Mouse (Mus musculus) gastrocnemius, postnatal 4 days (tissue): ENCODE data around the gene Idh1. TPM values are rescaled to one million over a fixed set of nuclear protein-coding genes. Genes with fewer than 3 reads are reported as not detected.
A peak's percentile ranks its signal among the peaks of the same experiment; 100 is the strongest.

Experiments used
- DNase-seq, 2 experiments: peaks; one replicate each; pipeline ENCODE4 v3.0.0; 2021 to 2022; ENCODE audit warnings: low spot score in 2 of 2, mixed read lengths in 2 of 2
- total RNA-seq, 2 experiments: library from RNA; stranded (reverse); gene quantifications; 2 replicates each; pipeline ENCODE4 v1.2.3; 2021

Gene Idh1
- total RNA-seq, 2 experiments from 2014 or later = 58.4 to 60.6 TPM

DNA sequence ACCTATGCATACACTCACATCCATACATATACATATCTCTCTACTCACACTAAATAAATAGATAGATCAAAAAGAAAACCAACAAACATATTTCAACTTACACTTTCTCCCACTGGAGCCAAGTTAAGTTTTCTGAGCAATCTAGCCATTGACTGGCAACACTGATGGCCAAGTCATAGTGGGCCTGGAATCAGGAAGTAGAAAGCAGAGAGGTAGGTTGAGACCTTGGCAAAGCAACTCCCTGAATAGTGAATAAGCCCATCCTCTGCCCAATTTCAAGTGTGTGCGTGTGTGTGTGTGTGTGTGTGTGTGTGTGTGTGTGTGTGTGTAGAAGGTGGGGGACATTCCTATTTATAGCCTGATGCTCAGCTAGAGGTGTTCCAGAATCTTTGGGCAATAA lies 66.9 kb downstream of the Idh1 start, which contains the start of gene Gm28845:
TSS of gene Gm28845 (minus strand) at position 121 of the 400 bp plus-strand sequence.
- no peak for DNase-seq

GRCm38 (mm10) chr1:65118150-65118913 lies 68.0 kb downstream of the Idh1 start:
- no peak for DNase-seq

GRCm38 (mm10) chr1:65113536-65114172 lies 72.6 kb downstream of the Idh1 start:
- DNase-seq = no peak

DNA sequence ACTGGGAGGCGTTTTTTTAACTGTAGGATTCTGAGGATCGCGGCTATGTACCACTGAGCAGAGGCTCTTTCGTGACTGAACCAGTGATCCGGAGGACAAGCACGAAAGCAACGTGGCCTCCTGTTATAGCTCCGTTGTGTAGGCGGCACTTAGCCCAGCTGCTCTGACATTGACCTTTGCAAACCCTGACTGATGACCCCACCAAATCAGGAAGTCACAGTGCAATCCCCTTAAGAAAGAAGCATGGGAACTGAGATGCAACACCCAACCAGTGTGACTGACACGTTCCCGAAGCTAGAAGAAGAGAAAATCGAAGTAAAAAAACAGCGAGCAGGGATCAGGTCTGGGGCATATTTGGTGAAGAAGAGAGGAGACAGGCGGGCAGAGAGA lies 73.5 kb downstream of the Idh1 start:
- no peak for DNase-seq

DNA sequence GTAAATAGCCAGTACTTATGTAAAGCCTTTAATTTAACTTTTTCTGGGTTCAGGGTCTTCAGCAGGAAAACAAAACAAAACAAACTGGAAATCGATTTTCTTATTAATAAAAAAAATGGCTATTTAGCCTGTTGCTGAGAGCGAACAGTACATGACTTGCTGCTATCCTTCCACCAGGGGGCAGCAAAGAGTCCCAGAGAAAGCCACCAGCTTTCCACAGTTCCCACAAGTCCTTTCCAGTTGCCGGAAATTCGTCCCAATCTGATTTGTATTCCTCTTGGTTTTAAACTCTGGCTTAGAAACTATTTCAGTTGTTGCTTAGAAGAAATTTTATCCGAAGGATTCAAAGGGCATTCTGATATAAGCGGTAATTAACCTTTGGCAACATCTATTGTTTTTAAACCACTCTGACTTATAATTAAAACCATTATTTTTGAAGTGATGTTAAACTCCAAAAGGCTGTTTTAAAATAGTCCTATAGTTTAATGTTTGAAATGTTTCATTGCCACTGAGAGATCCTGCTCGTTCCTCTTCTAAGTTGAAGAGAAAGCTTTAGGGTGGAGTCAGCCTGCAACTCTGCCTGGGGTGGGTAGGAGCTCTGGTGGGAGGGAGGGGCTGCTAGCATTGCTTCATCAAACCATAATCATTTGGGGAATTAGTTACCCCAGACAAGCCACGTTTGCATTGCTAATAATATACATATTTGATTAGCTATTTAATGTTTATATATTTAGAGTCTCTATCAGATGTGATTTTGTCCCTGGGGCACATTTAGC lies 74.1 kb downstream of the Idh1 start:
- DNase-seq = peak; percentile 51 to 71

DNA sequence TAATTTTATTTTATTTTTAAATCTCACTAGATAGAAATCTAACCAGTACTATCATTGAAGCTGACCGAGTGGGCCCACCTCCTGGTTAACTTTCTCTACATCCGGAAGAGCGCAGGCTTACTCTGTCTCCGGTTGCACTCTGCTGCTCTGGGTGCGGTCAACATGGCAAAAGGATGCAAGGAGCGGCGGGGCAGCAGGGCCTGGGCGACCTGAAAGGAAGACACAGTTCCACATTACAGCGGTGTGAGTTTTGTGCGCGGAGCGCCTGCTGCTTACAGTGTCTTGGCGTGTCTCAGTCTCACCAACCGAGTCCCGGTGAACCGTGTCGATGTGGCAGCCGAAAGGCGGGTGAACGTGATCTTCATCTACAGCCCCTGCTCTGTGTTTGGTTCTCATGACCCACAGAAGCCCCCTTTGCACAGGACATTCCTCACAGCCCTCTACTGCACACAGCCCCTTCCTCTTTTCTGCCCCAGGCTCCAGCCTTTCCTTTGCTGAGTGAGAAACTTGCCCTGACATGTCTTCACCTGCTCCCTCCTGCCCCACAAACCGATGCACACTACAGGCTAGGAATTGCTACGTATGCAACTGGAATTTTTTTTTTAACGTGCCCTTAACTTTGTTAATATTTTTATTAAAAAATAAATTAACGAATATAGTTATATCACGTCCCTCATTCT lies 76.4 kb downstream of the Idh1 start:
- DNase-seq = no peak

- no peak for DNase-seq
These were observed 77.1 kb downstream of the Idh1 start for GRCm38 (mm10) chr1:65109196-65109595.

Other genes with a start within 250 kb of the Idh1 start
- gene Plekhm3, start 229.7 kb downstream of the Idh1 start, total RNA-seq = 1 to 10 TPM; 6.5 to 7.0 TPM
- gene Akr1cl, start 153.7 kb downstream of the Idh1 start, total RNA-seq = not detected
- not detected for gene Cryge, start 135.4 kb downstream of the Idh1 start, total RNA-seq
- not detected for gene Crygd, start 123.0 kb downstream of the Idh1 start, total RNA-seq
- not detected for gene Crygc, start 112.8 kb downstream of the Idh1 start, total RNA-seq
- gene Crygb, start 104.2 kb downstream of the Idh1 start, total RNA-seq = not detected
- gene Cryga, start 83.1 kb downstream of the Idh1 start, total RNA-seq = not detected
- not detected for gene Gm28845, start 66.9 kb downstream of the Idh1 start, total RNA-seq
- gene D630023F18Rik, start 63.3 kb downstream of the Idh1 start, total RNA-seq = not detected
- gene Pikfyve, start 183 bp upstream of the Idh1 start, total RNA-seq = 10 to 100 TPM; 16.4 to 18.6 TPM
- gene Pth2r, start 95.6 kb upstream of the Idh1 start, total RNA-seq = not detected